Mouse (Mus musculus) heart, adult 2 months (tissue): ENCODE data around the gene Hoxc11.

ENCODE experiments used
- CTCF ChIP-seq: fragments of 200-600 bp; IDR thresholded peaks from 2 replicates; pipeline ENCODE4 v1.8.1; 2022; ENCODE audit warnings: antibody characterized with exemption, mild to moderate bottlenecking, moderate library complexity
- EP300 ChIP-seq: fragments of 200-500 bp; IDR thresholded peaks from 2 replicates; pipeline ENCODE4 v1.6.1; 2011; ENCODE audit warnings: low read depth, low read length, control low read depth; ENCODE audit not compliant: insufficient read depth
- POLR2A ChIP-seq: fragments of 200-500 bp; IDR thresholded peaks from 2 replicates; pipeline ENCODE4 v1.6.1; 2011; ENCODE audit warnings: mild to moderate bottlenecking, low read depth, low read length, control low read depth; ENCODE audit not compliant: insufficient read depth

DNA sequence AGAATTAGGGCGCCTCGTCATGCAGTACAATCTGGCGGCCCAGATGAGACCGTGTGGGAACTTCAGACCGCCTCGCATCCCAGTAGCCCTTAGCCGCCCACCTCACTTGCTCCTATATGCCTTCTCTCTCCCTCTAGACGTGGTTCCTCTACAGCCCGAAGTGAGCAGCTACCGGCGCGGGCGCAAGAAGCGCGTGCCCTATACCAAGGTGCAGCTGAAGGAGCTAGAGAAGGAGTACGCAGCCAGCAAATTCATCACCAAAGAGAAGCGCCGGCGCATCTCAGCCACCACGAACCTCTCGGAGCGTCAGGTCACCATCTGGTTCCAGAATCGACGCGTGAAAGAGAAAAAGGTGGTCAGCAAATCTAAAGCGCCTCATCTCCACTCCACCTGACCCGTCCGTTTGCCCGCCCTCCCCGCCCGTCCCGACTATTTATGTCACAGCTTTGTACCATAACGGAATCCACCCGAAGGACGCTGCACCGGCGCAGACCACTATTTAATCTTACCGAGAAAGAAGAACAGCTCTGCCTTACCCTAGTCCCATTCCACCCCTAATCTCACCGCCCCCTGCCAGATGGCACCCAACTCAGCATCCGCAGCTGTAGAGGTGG lies 27.1 kb upstream of the Hoxc11 start:
- TF ChIP-seq CTCF (no peak), POLR2A (no peak), EP300 (no peak)
